Comparison of ENCODE assay signal across 18 mouse cellular contexts in genomic region chr9:115147586-115148355, GRCm38 (mm10).
"Had no signal": no experiment of that assay in that cellular context is flagged by ENCODE, and none has a peak within 500 bp of the region (broad histone marks: within the 10 kb centered on the region; RNA-seq: fewer than 3 reads in every experiment).

No protein-coding gene starts in this region.

- H3K4me1 ChIP-seq: liver, embryonic 12.5 days; midbrain, embryonic 12.5 days had no signal

- H3K4me3 ChIP-seq: liver, embryonic 12.5 days; midbrain, embryonic 12.5 days; myocyte; neural tube, embryonic 13.5 days; neural tube, embryonic 15.5 days had no signal

- H3K9ac ChIP-seq: liver, embryonic 12.5 days; liver, embryonic 14.5 days; lung, embryonic 14.5 days; midbrain, embryonic 12.5 days; neural tube, embryonic 13.5 days; neural tube, embryonic 15.5 days had no signal

- H3K36me3 ChIP-seq: liver, embryonic 12.5 days; midbrain, embryonic 12.5 days; neural tube, embryonic 13.5 days; neural tube, embryonic 15.5 days had no signal

- H3K27ac ChIP-seq: liver, embryonic 12.5 days; liver, embryonic 14.5 days; midbrain, embryonic 12.5 days; neural tube, embryonic 13.5 days; neural tube, embryonic 15.5 days had no signal

- ATAC-seq: liver, embryonic 12.5 days had no signal

- H3K4me2 ChIP-seq: liver, embryonic 12.5 days; lung, embryonic 14.5 days; midbrain, embryonic 12.5 days; neural tube, embryonic 13.5 days; neural tube, embryonic 15.5 days had no signal

- DNase-seq: lung, adult 18-20 months; lung, embryonic 14.5 days; lung, postnatal 10 days; lung, postnatal 4 days; retina, postnatal 1 day; right cerebral cortex, adult 18-20 months; right cerebral cortex, postnatal 25 days; right cerebral cortex, postnatal 4 days; spleen, adult 18-20 months; thymus, adult 2 months; thymus, postnatal 25 days; thymus, postnatal 4 days had no signal

- H3K27me3 ChIP-seq: liver, embryonic 12.5 days; midbrain, embryonic 12.5 days; neural tube, embryonic 13.5 days; neural tube, embryonic 15.5 days had no signal

- H3K9me3 ChIP-seq: liver, embryonic 12.5 days; midbrain, embryonic 12.5 days; neural tube, embryonic 15.5 days had no signal
